Mouse (Mus musculus): ENCODE data around the gene Sgip1.

Gene Sgip1

GRCm38 (mm10) chr4:102899683-102900082, 158.6 kb downstream of the Sgip1 start:
- no peak for DNase-seq (ENCODE audit: low spot score)

GRCm38 (mm10) chr4:102900166-102900565, 159.1 kb downstream of the Sgip1 start:
- no peak for DNase-seq (ENCODE audit: low spot score)

GRCm38 (mm10) chr4:102907843-102908427, 166.8 kb downstream of the Sgip1 start:
- no peak for DNase-seq (ENCODE audit: low spot score)

GRCm38 (mm10) chr4:102910191-102910590, 169.1 kb downstream of the Sgip1 start:
- no peak for DNase-seq (ENCODE audit: low spot score)

- no peak for DNase-seq (ENCODE audit: low spot score)
These were observed 172.1 kb downstream of the Sgip1 start for GRCm38 (mm10) chr4:102913176-102913575.

GRCm38 (mm10) chr4:102913700-102914327, 172.7 kb downstream of the Sgip1 start:
- no peak for DNase-seq (ENCODE audit: low spot score)

- DNase-seq (ENCODE audit: low spot score) = no peak
These were observed 177.1 kb downstream of the Sgip1 start for GRCm38 (mm10) chr4:102918191-102918590.

- no peak for DNase-seq (ENCODE audit: low spot score)
These were observed 188.4 kb downstream of the Sgip1 start for GRCm38 (mm10) chr4:102929491-102929890.

- no peak for DNase-seq (ENCODE audit: low spot score)
These were observed 189.6 kb downstream of the Sgip1 start for GRCm38 (mm10) chr4:102930679-102931078.

GRCm38 (mm10) chr4:102940266-102940665, 199.2 kb downstream of the Sgip1 start:
- no peak for DNase-seq (ENCODE audit: low spot score)

- no peak for DNase-seq (ENCODE audit: low spot score)
These were observed 199.6 kb downstream of the Sgip1 start for GRCm38 (mm10) chr4:102940738-102941137.

GRCm38 (mm10) chr4:102944325-102944724, 203.2 kb downstream of the Sgip1 start:
- no peak for DNase-seq (ENCODE audit: low spot score)

GRCm38 (mm10) chr4:102952476-102952875, 211.4 kb downstream of the Sgip1 start:
- DNase-seq (ENCODE audit: low spot score) = no peak

GRCm38 (mm10) chr4:102955294-102955956, 214.3 kb downstream of the Sgip1 start:
- no peak for DNase-seq (ENCODE audit: low spot score)

GRCm38 (mm10) chr4:102959409-102959808, 218.3 kb downstream of the Sgip1 start:
- DNase-seq (ENCODE audit: low spot score) = no peak

GRCm38 (mm10) chr4:102964174-102964573, 223.1 kb downstream of the Sgip1 start:
- no peak for DNase-seq (ENCODE audit: low spot score)

- no peak for DNase-seq (ENCODE audit: low spot score)
These were observed 226.7 kb downstream of the Sgip1 start for GRCm38 (mm10) chr4:102967811-102968210.

- DNase-seq (ENCODE audit: low spot score) = no peak
These were observed 228.5 kb downstream of the Sgip1 start for GRCm38 (mm10) chr4:102969599-102969998.

GRCm38 (mm10) chr4:102971159-102971558, 230.1 kb downstream of the Sgip1 start:
- DNase-seq (ENCODE audit: low spot score) = no peak

GRCm38 (mm10) chr4:102972071-102972470, 231.0 kb downstream of the Sgip1 start:
- no peak for DNase-seq (ENCODE audit: low spot score)

- no peak for DNase-seq (ENCODE audit: low spot score)
These were observed 233.1 kb downstream of the Sgip1 start for GRCm38 (mm10) chr4:102974172-102974571.

- DNase-seq (ENCODE audit: low spot score) = peak; percentile 54
These were observed 235.5 kb downstream of the Sgip1 start for GRCm38 (mm10) chr4:102976290-102977275.
